Mouse (Mus musculus): Measurements from ENCODE around the gene Gstm3.
A peak's percentile ranks its signal among the peaks of the same experiment; 100 is the strongest.

Gstm3 gene

GRCm38 (mm10) chr3:107929731-107930130, 39.4 kb downstream of the Gstm3 start:
- no peak for DNase-seq (ENCODE audit: low read depth)

GRCm38 (mm10) chr3:107929243-107929642, 39.8 kb downstream of the Gstm3 start:
- DNase-seq (ENCODE audit: low read depth): no peak

- DNase-seq (ENCODE audit: low read depth): no peak
These were observed 40.4 kb downstream of the Gstm3 start for GRCm38 (mm10) chr3:107928691-107929090.

GRCm38 (mm10) chr3:107927841-107928240, 41.2 kb downstream of the Gstm3 start:
- no peak for DNase-seq (ENCODE audit: low read depth)

- DNase-seq (ENCODE audit: low read depth): no peak
These were observed 43.7 kb downstream of the Gstm3 start for GRCm38 (mm10) chr3:107925335-107925734.

GRCm38 (mm10) chr3:107920348-107920747, 48.7 kb downstream of the Gstm3 start:
- DNase-seq (ENCODE audit: low read depth): no peak

GRCm38 (mm10) chr3:107917783-107918408, 51.2 kb downstream of the Gstm3 start:
- peak; percentile 62 for DNase-seq (ENCODE audit: low read depth)

- no peak for DNase-seq (ENCODE audit: low read depth)
These were observed 52.0 kb downstream of the Gstm3 start for GRCm38 (mm10) chr3:107917097-107917496.

GRCm38 (mm10) chr3:107916674-107917073, 52.4 kb downstream of the Gstm3 start:
- no peak for DNase-seq (ENCODE audit: low read depth)

All from c-Kit-positive CD71-positive TER-119-negative erythroid progenitor cells, embryonic 14.5 days (primary cell).